Mouse (Mus musculus) liver, postnatal 0 days (tissue): ENCODE measurements at regions not wholly inside any gene's neighbourhood (a gene's known extent, or its start where the extent isn't known, plus 50 kb on each side); places are given as distances from the start of the nearest gene placed in this dataset.
"Not testable (repeated sequence)": the region's sequence is repeated elsewhere in the genome, so short reads cannot be mapped to it uniquely, and the experiment has no call there.

Experiments
- CTCF ChIP-seq: sonication (generic); IDR thresholded peaks from 2 replicates; pipeline ENCODE4 v1.5.1; 2016; ENCODE audit warnings: antibody characterized with exemption, low read depth
- EP300 ChIP-seq: IDR thresholded peaks from 2 replicates; pipeline ENCODE4 v1.6.1; 2016; ENCODE audit warnings: antibody characterized with exemption, low read depth, mild to moderate bottlenecking

DNA sequence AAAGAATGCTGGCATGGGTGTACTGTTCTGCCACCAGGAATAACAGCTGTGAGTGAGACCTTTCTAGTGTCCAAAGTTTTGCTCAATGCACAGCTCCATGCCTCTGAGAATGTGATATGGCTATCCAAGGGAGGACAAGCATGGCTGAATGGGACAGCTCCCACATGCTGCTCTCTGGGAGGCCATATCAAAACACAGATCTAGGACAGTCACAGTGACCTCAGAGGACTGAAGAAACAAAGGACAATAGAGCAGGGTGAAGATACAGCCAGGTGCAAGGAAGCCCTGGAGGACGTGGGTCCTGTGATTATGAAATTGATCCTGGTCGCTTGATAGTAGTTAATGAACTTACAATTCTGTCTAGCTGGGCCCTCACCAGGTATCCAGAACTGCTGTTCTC, 79.7 kb upstream of the Pwp1 start:
- TF ChIP-seq CTCF, EP300: not testable (repeated sequence)
